Mouse (Mus musculus) lung, embryonic 14.5 days (tissue): ENCODE measurements at regions not wholly inside any gene's neighbourhood (a gene's known extent, or its start where the extent isn't known, plus 50 kb on each side); places are given as distances from the start of the nearest gene placed in this dataset.
A peak's percentile ranks its signal among the peaks of the same experiment; 100 is the strongest.

ENCODE experiments used
- ATAC-seq: fragments of 200-750 bp; cut with Nextera tagmentation; 2 replicates; pipeline ENCODE4 v1.8.0; 2017; ENCODE audit warnings: mild to moderate bottlenecking, moderate TSS enrichment, moderate library complexity; ENCODE audit not compliant: insufficient read depth
- DNase-seq: peaks from one replicate; pipeline ENCODE4 v3.0.0-alpha.2; 2015
- H3K27ac ChIP-seq: fragments of 300-500 bp; sonication (generic); 2 replicates; pipeline ENCODE4 v1.5.1; 2014; ENCODE audit warnings: low read depth, mild to moderate bottlenecking, moderate library complexity
- H3K27me3 ChIP-seq: fragments of 300-500 bp; sonication (generic); 2 replicates; pipeline ENCODE4 v1.6.1; 2014; ENCODE audit warnings: low read length, control low read depth; ENCODE audit not compliant: insufficient read depth
- H3K36me3 ChIP-seq: fragments of 300-500 bp; sonication (generic); 2 replicates; pipeline ENCODE4 v1.6.1; 2014; ENCODE audit warnings: control low read depth; ENCODE audit not compliant: insufficient read depth
- H3K4me1 ChIP-seq: fragments of 300-500 bp; sonication (generic); 2 replicates; pipeline ENCODE4 v1.6.1; 2014; ENCODE audit warnings: antibody characterized with exemption, control low read depth; ENCODE audit not compliant: insufficient read depth
- H3K4me2 ChIP-seq: fragments of 300-500 bp; sonication (generic); 2 replicates; pipeline ENCODE4 v1.6.1; 2014; ENCODE audit warnings: mild to moderate bottlenecking
- H3K4me3 ChIP-seq: fragments of 300-500 bp; sonication (generic); 2 replicates; pipeline ENCODE4 v1.5.1; 2014; ENCODE audit warnings: low read depth, low read length
- H3K9ac ChIP-seq: fragments of 300-500 bp; sonication (generic); 2 replicates; pipeline ENCODE4 v1.6.1; 2014
- H3K9me3 ChIP-seq: fragments of 300-500 bp; sonication (generic); 2 replicates; pipeline ENCODE4 v1.6.1; 2016; ENCODE audit warnings: low read depth, low read length, control low read depth
- CTCF ChIP-seq: IDR thresholded peaks from 2 replicates; pipeline ENCODE4 v1.5.1; 2016; ENCODE audit warnings: antibody characterized with exemption, low read depth
- WGBS: fragments of 180-500 bp; shearing (Covaris S2); extraction: QIAGEN DNeasy Blood & Tissue Kit; methylation state at CpG from one replicate; pipeline ENCODE4 v1.1.7; 2014; 5-methylcytosine and 5-hydroxymethylcytosine counted together

DNA sequence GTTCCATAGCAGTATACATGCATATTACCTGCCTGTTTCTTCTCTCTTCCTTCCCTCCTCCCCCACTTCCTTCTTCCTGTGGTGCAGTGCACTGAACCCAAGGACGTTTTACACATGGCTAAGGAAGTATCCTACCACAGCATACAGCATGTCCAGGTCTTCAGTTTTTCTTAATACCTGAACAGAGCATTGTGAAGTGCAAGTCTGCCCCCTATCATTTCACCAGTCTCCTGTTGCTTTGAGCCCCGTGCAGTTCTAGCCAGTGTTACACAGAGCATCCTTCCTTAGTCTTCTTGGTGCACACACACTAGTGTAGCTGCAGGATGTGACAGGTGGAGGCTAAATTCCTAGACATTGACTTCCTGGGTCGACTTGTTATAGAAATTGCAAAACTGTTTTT is 53.7 kb upstream of the Foxb1 start:
- H3K9me3 ChIP-seq: no peaks in the 10 kb centered on the region
- DNase-seq: peak; percentile 4
- H3K27me3 ChIP-seq: no peaks in the 10 kb centered on the region
- no peaks in the 10 kb centered on the region for H3K4me1 ChIP-seq
- no peak; the same call in 1 of the 2 replicates for TF ChIP-seq CTCF
- H3K9ac ChIP-seq: no peak overlapping the region
- 38% methylated on average over 3 of the region's 3 CpGs for WGBS
- H3K4me3 ChIP-seq: no peak overlapping the region
- H3K36me3 ChIP-seq: no peaks in the 10 kb centered on the region
- H3K27ac ChIP-seq: no peak overlapping the region
- H3K4me2 ChIP-seq: no peak overlapping the region
- no peak for ATAC-seq

DNA sequence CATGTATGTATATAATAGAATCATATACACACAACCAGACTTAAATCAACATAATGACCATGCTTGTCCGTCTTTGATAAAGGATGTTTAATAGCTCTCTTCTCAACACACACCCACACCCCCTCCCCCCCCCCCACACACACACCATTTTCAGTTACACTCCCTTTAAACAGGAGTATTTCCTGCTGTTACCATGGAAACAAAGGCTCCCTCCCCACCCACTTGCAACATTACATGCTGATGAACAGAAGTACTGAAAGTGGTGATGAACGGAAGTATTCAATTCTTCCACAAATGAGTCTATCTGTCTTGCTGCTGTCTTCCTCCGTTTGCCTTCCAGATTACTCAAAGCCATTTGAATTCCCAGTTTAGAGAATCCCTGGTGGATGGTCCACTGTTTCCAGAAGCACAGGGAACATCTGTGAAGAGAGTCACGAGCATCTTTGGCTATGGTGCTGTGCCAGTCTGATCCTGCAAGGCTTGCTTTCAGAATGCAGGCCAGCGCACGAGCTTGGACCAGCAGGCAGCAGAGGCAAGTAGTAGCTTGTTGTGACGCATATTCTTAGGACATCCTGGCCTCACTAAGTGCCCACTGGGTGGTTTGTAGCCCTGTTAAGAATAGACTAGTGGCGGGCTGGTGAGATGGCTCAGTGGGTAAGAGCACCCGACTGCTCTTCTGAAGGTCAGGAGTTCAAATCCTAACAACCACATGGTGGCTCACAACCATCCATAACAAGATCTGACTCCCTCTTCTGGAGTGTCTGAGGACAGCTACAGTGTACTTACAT is 62.6 kb upstream of the Foxb1 start:
- Histone ChIP-seq H3K27me3 (no peaks in the 10 kb centered on the region), H3K9me3 (no peaks in the 10 kb centered on the region), H3K4me3 (no peak overlapping the region), H3K4me1 (no peaks in the 10 kb centered on the region), H3K36me3 (no peaks in the 10 kb centered on the region), H3K9ac (no peak overlapping the region), H3K27ac (no peak overlapping the region), H3K4me2 (no peak overlapping the region)
- WGBS: 62% methylated on average over 9 of the region's 9 CpGs
- TF ChIP-seq CTCF: no peak
- DNase-seq: no peak
- ATAC-seq: no peak

GRCm38 (mm10) chr9:69828428-69828827 is 67.7 kb upstream of the Foxb1 start:
- Histone ChIP-seq H3K4me2 (no peak overlapping the region), H3K9me3 (no peaks in the 10 kb centered on the region), H3K9ac (no peak overlapping the region), H3K36me3 (no peaks in the 10 kb centered on the region), H3K27me3 (no peaks in the 10 kb centered on the region), H3K27ac (no peak overlapping the region), H3K4me3 (no peak overlapping the region), H3K4me1 (no peaks in the 10 kb centered on the region)
- DNase-seq: no peak
- 80% methylated on average over 6 of the region's 6 CpGs for WGBS
- ATAC-seq: no peak
- TF ChIP-seq CTCF: no peak

- Histone ChIP-seq H3K36me3 (no peaks in the 10 kb centered on the region), H3K9ac (no peak overlapping the region), H3K27ac (no peak overlapping the region), H3K4me2 (no peak overlapping the region), H3K4me1 (no peaks in the 10 kb centered on the region), H3K9me3 (no peaks in the 10 kb centered on the region), H3K4me3 (no peak overlapping the region), H3K27me3 (no peaks in the 10 kb centered on the region)
- DNase-seq (no peak), ATAC-seq (no peak)
- WGBS: 64% methylated on average over 4 of the region's 4 CpGs
- TF ChIP-seq CTCF: no peak
These were observed 74.7 kb upstream of the Foxb1 start for GRCm38 (mm10) chr9:69835396-69835795.

DNA sequence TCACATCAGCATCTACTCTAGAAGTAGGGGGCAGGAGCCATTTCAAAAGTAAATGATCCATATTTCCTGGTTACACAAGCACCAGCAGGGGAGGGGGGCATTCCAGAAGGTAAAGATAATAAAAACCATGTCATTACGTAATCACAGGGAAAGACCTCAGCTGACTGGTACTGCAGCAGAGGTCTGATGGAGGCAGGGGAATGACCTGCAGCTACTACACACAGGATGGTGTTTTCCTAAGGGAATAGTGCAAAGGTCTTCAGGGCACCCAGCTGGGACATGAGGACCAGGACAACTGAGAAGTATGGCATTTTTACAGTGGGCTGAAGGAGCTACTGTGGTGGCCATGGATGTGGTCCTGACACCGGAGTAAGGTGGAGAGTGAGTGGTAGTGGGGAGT is 78.5 kb upstream of the Foxb1 start:
- no peak overlapping the region for H3K9ac ChIP-seq
- DNase-seq (no peak), ATAC-seq (no peak)
- WGBS: 64% methylated on average over 2 of the region's 2 CpGs
- no peak overlapping the region for H3K4me2 ChIP-seq
- no peaks in the 10 kb centered on the region for H3K36me3 ChIP-seq
- no peaks in the 10 kb centered on the region for H3K27me3 ChIP-seq
- no peaks in the 10 kb centered on the region for H3K4me1 ChIP-seq
- TF ChIP-seq CTCF: no peak
- no peak overlapping the region for H3K4me3 ChIP-seq
- H3K9me3 ChIP-seq: no peaks in the 10 kb centered on the region
- no peak overlapping the region for H3K27ac ChIP-seq

DNA sequence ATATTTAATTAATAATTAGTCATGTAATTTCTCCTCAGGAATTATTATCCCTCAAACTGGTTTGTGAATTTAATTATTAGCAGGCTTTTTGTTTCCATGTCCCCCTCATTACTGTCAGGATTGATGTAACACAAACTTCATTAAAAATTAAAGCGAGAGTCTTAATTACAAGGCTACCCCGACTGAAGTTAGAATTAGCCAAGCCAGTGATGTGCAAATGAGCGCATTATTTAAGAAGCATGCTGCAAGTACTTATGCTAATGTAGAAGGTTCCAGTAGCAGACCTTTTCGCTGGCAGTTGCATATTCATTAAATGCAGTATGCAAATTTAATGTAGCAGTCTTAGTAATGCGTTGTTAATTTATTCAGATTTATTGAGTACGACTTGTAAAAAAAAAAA is 84.0 kb upstream of the Foxb1 start:
- no peaks in the 10 kb centered on the region for H3K4me1 ChIP-seq
- WGBS: 68% methylated on average over 6 of the region's 6 CpGs

GRCm38 (mm10) chr9:69845210-69845609 is 84.5 kb upstream of the Foxb1 start:
- no peak overlapping the region for H3K4me3 ChIP-seq
- no peaks in the 10 kb centered on the region for H3K27me3 ChIP-seq
- H3K9me3 ChIP-seq: no peaks in the 10 kb centered on the region
- DNase-seq (no peak), ATAC-seq (no peak)
- no peaks in the 10 kb centered on the region for H3K4me1 ChIP-seq
- H3K4me2 ChIP-seq: no peak overlapping the region
- H3K36me3 ChIP-seq: no peaks in the 10 kb centered on the region
- no peak for TF ChIP-seq CTCF
- H3K9ac ChIP-seq: no peak overlapping the region
- WGBS: 75% methylated on average over 9 of the region's 9 CpGs
- no peak overlapping the region for H3K27ac ChIP-seq

More for the DNA sequence above, 84.0 kb upstream of the Foxb1 start:
- H3K4me2 ChIP-seq: no peak overlapping the region
- DNase-seq (no peak), ATAC-seq (no peak)
- H3K27me3 ChIP-seq: no peaks in the 10 kb centered on the region
- H3K4me3 ChIP-seq: no peak overlapping the region
- no peak for TF ChIP-seq CTCF
- H3K27ac ChIP-seq: no peak overlapping the region
- no peak overlapping the region for H3K9ac ChIP-seq
- no peaks in the 10 kb centered on the region for H3K9me3 ChIP-seq
- H3K36me3 ChIP-seq: no peaks in the 10 kb centered on the region

- ATAC-seq: no peak
- H3K27me3 ChIP-seq: no peaks in the 10 kb centered on the region
These were observed 95.9 kb upstream of the Foxb1 start for GRCm38 (mm10) chr9:69856621-69857020.

More at GRCm38 (mm10) chr9:69856621-69857020, 95.9 kb upstream of the Foxb1 start:
- Histone ChIP-seq H3K4me3 (no peak overlapping the region), H3K4me1 (no peaks in the 10 kb centered on the region), H3K9ac (no peak overlapping the region), H3K36me3 (no peaks in the 10 kb centered on the region), H3K27ac (no peak overlapping the region), H3K9me3 (no peaks in the 10 kb centered on the region), H3K4me2 (no peak overlapping the region)
- DNase-seq: peak; percentile 85
- TF ChIP-seq CTCF: no peak
- 87% methylated on average over 7 of the region's 7 CpGs for WGBS
